Comparison of ENCODE assay signal across 16 mouse cellular contexts in genomic region chr8:121196726-121197668, GRCm38 (mm10).
DNase-seq lines count a peak whose midpoint lies in the region; ATAC-seq and TF ChIP-seq lines count a peak whose summit lies in the region.
"Had no signal": no experiment of that assay in that cellular context is flagged by ENCODE, and none has a peak within 500 bp of the region (broad histone marks: within the 10 kb centered on the region; RNA-seq: fewer than 3 reads in every experiment).

No protein-coding gene starts in this region.

- H3K4me1 ChIP-seq in hindbrain, postnatal 0 days (ENCODE audit: insufficient read depth, low read length): no peaks in the 10 kb centered on the region
- H3K4me1 ChIP-seq in hindbrain, embryonic 14.5 days (replicated peaks; ENCODE audit: control insufficient read depth, insufficient read depth, low read length): no peaks in the 10 kb centered on the region
- no peaks in the 10 kb centered on the region for H3K4me1 ChIP-seq in midbrain, postnatal 0 days (ENCODE audit: insufficient read depth, low read length)
- H3K4me1 ChIP-seq in midbrain, embryonic 15.5 days: no peaks in the 10 kb centered on the region
- H3K4me1 ChIP-seq: embryonic facial prominence, embryonic 15.5 days; forebrain, embryonic 15.5 days had no signal

- TF ChIP-seq CTCF in hindbrain, postnatal 0 days (IDR thresholded peaks at IDR 0.05; ENCODE audit: low read depth): peak; percentile 25
- peak; percentile 15; the same call in 1 of the 2 replicates for TF ChIP-seq CTCF in midbrain, postnatal 0 days (IDR thresholded peaks at IDR 0.05)

- no peak overlapping the region for H3K9ac ChIP-seq in hindbrain, postnatal 0 days (replicated peaks; ENCODE audit: low read length)
- no peak overlapping the region for H3K9ac ChIP-seq in hindbrain, embryonic 14.5 days
- H3K9ac ChIP-seq in midbrain, postnatal 0 days (replicated peaks; ENCODE audit: low read length, poor library complexity, severe bottlenecking): no peak overlapping the region
- H3K9ac ChIP-seq in midbrain, embryonic 15.5 days: no peak overlapping the region
- H3K9ac ChIP-seq: embryonic facial prominence, embryonic 15.5 days; forebrain, embryonic 15.5 days; limb, embryonic 13.5 days; liver, postnatal 0 days had no signal

- no peaks in the 10 kb centered on the region for H3K9me3 ChIP-seq in hindbrain, postnatal 0 days (ENCODE audit: low read length)
- H3K9me3 ChIP-seq in hindbrain, embryonic 14.5 days (ENCODE audit: control insufficient read depth, low read length): no peaks in the 10 kb centered on the region
- H3K9me3 ChIP-seq in midbrain, postnatal 0 days (ENCODE audit: low read length): no peaks in the 10 kb centered on the region
- no peaks in the 10 kb centered on the region for H3K9me3 ChIP-seq in midbrain, embryonic 15.5 days
- H3K9me3 ChIP-seq: embryonic facial prominence, embryonic 15.5 days; forebrain, embryonic 15.5 days; limb, embryonic 13.5 days had no signal

- H3K27ac ChIP-seq in hindbrain, postnatal 0 days: no peak overlapping the region
- no peak overlapping the region for H3K27ac ChIP-seq in hindbrain, embryonic 14.5 days
- H3K27ac ChIP-seq in midbrain, postnatal 0 days (ENCODE audit: low read depth, low read length): no peak overlapping the region
- H3K27ac ChIP-seq in midbrain, embryonic 15.5 days: no peak overlapping the region
- H3K27ac ChIP-seq: embryonic facial prominence, embryonic 15.5 days; forebrain, embryonic 15.5 days; left cerebral cortex, adult 2 months; limb, embryonic 13.5 days had no signal

- H3K4me2 ChIP-seq in hindbrain, postnatal 0 days (ENCODE audit: low read depth, low read length): no peak overlapping the region
- no peak overlapping the region for H3K4me2 ChIP-seq in hindbrain, embryonic 14.5 days (replicated peaks)
- H3K4me2 ChIP-seq in midbrain, postnatal 0 days (ENCODE audit: low read depth, low read length, poor library complexity, severe bottlenecking): no peak overlapping the region
- no peak overlapping the region for H3K4me2 ChIP-seq in midbrain, embryonic 15.5 days
- H3K4me2 ChIP-seq: embryonic facial prominence, embryonic 15.5 days; forebrain, embryonic 15.5 days; limb, embryonic 13.5 days; midbrain, embryonic 11.5 days had no signal

- WGBS in hindbrain, postnatal 0 days: 72% methylated on average over 16 of the region's 16 CpGs
- WGBS in hindbrain, embryonic 14.5 days: 82% methylated on average over 16 of the region's 16 CpGs
- WGBS in midbrain, postnatal 0 days: 82% methylated on average over 16 of the region's 16 CpGs
- WGBS in midbrain, embryonic 15.5 days: 80% methylated on average over 16 of the region's 16 CpGs

- no peak for ATAC-seq in hindbrain, postnatal 0 days
- no peak for ATAC-seq in hindbrain, embryonic 14.5 days (ENCODE audit: low FRiP score)
- no peak for ATAC-seq in midbrain, postnatal 0 days (ENCODE audit: low FRiP score)
- no peak for ATAC-seq in midbrain, embryonic 15.5 days (replicated peaks)
- ATAC-seq: forebrain, embryonic 15.5 days; liver, postnatal 0 days had no signal

- DNase-seq in adrenal gland, postnatal 14 days: peak; percentile 40
- no peak for DNase-seq in adrenal gland, postnatal 36 days
- no peak for DNase-seq in hindbrain, postnatal 0 days (ENCODE audit: low spot score)
- no peak for DNase-seq in hindbrain, embryonic 14.5 days (ENCODE audit: low spot score)
- DNase-seq in midbrain, postnatal 0 days (ENCODE audit: low spot score): no peak
- DNase-seq in embryo, embryonic 10 days (ENCODE audit: low spot score): no peak
- no peak for DNase-seq in adrenal gland, adult 2 months
- DNase-seq: cerebellum, adult 18-20 months; liver, postnatal 0 days; right cerebral cortex, postnatal 14 days had no signal

- H3K27me3 ChIP-seq in hindbrain, postnatal 0 days (ENCODE audit: insufficient read depth, low read length): no peaks in the 10 kb centered on the region
- no peaks in the 10 kb centered on the region for H3K27me3 ChIP-seq in hindbrain, embryonic 14.5 days (ENCODE audit: control insufficient read depth, insufficient read depth, low read length)
- no peaks in the 10 kb centered on the region for H3K27me3 ChIP-seq in midbrain, postnatal 0 days (ENCODE audit: insufficient read depth, low read length)
- H3K27me3 ChIP-seq in midbrain, embryonic 15.5 days (replicated peaks): 0 out of 2 replicates have a peak, but pooled peaks cover 3% of the 10 kb centered on the region
- H3K27me3 ChIP-seq: forebrain, embryonic 15.5 days had no signal

- no peak overlapping the region for H3K4me3 ChIP-seq in hindbrain, postnatal 0 days (ENCODE audit: low read length)
- no peak overlapping the region for H3K4me3 ChIP-seq in hindbrain, embryonic 14.5 days (replicated peaks; ENCODE audit: low read length)
- no peak overlapping the region for H3K4me3 ChIP-seq in midbrain, postnatal 0 days (ENCODE audit: low read depth, low read length)
- H3K4me3 ChIP-seq in midbrain, embryonic 15.5 days: no peak overlapping the region
- H3K4me3 ChIP-seq: embryonic facial prominence, embryonic 15.5 days; forebrain, embryonic 15.5 days; left cerebral cortex, adult 2 months; limb, embryonic 13.5 days had no signal

- H3K36me3 ChIP-seq in hindbrain, postnatal 0 days (ENCODE audit: insufficient read depth, low read length): no peaks in the 10 kb centered on the region
- H3K36me3 ChIP-seq in hindbrain, embryonic 14.5 days (replicated peaks; ENCODE audit: control insufficient read depth, insufficient read depth): no peaks in the 10 kb centered on the region
- no peaks in the 10 kb centered on the region for H3K36me3 ChIP-seq in midbrain, postnatal 0 days (ENCODE audit: insufficient read depth, low read length)
- no peaks in the 10 kb centered on the region for H3K36me3 ChIP-seq in midbrain, embryonic 15.5 days (replicated peaks)
- H3K36me3 ChIP-seq: embryonic facial prominence, embryonic 15.5 days; forebrain, embryonic 15.5 days; limb, embryonic 13.5 days had no signal
